Mouse (Mus musculus) retina, postnatal 1 day (tissue): ENCODE measurements around the gene Phox2b.

Experiments
- DNase-seq: peaks from one replicate; pipeline ENCODE4 v3.0.0-alpha.2; 2012

The Phox2b gene

DNA sequence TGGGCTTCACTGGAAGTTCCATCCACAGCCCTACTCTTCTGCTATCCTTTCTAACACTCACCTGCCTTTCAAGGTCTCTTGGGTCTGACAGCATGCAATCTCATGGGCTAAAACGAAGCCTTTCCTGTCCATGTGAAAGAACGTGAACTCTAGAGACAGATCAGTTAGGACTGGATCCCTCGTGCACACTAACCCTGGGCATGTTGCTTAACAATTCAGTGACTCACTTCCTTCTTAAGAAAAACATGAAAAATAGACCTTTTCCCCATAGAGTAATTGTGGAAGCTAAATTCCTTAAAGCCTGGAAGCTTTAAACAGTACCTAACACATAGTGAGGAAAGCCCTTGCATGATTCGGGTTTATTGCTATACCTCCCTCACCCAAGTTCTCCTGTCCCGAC, 8.2 kb downstream of the Phox2b start:
- DNase-seq: no peak

- DNase-seq: no peak
Observed at GRCm38 (mm10) chr5:67083117-67083516, 16.0 kb downstream of the Phox2b start.

- no peak for DNase-seq
Observed at GRCm38 (mm10) chr5:67063596-67063995, 35.5 kb downstream of the Phox2b start.

DNA sequence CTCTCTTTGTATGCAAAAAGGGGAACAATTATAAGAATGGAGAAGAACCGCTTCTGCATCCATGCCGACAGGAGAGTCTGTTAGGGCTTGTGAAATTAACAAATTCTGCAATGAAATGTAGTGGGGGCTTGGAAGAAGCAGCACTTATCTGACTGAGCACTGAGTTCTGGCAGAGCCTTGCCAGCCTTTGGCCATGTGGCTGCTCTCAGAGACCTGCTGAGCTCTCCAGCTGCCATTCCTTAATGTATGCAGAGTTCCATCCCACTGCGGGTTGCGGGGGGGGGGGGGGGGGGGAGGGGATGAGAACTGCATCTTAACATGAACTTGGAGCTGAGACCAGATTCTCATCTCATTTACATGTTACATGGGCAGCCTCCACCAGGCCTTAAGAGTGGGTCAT, 38.6 kb downstream of the Phox2b start:
- DNase-seq: no peak

GRCm38 (mm10) chr5:67057803-67058202, 41.3 kb downstream of the Phox2b start:
- no peak for DNase-seq

DNA sequence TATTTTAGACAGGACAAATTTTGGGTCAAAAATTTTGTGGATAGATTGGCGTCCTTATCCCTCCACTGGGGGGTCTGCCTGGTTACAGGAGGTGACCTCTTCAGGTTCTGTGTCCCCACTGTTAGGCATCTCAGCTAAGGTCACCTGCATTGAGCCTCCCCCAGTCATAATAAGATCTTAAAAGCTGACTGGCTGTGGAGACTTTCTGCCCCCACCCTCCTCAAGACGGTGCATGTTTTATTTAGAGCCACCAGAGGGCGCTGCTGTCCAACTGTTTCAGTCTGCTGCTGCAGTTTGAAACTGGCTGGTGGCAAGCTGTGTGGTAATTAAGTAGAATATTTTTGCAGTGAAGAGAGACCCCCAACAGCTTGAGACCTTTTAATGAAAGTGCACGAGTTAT, 51.1 kb downstream of the Phox2b start:
- DNase-seq: peak; percentile 84
